Mouse (Mus musculus) limb, embryonic 15.5 days (tissue): ENCODE data around the gene Dnmt1. TPM values are rescaled to one million over a fixed set of nuclear protein-coding genes. Genes with fewer than 3 reads are reported as not detected.

Source experiments
- ATAC-seq: fragments of 200-750 bp; cut with Nextera tagmentation; 2 replicates; pipeline ENCODE4 v1.8.0; 2017; ENCODE audit warnings: low read depth, moderate TSS enrichment; ENCODE audit not compliant: insufficient number of reproducible peaks, low FRiP score, low TSS enrichment
- H3K27ac ChIP-seq: fragments of 300-500 bp; sonication (generic); 2 replicates; pipeline ENCODE4 v1.5.1; 2015; ENCODE audit warnings: moderate library complexity, mild to moderate bottlenecking, inconsistent platforms
- H3K27me3 ChIP-seq: fragments of 300-500 bp; sonication (generic); 2 replicates; pipeline ENCODE4 v1.6.1; 2015; ENCODE audit warnings: inconsistent platforms
- H3K36me3 ChIP-seq: fragments of 300-500 bp; sonication (generic); 2 replicates; pipeline ENCODE4 v1.6.1; 2015; ENCODE audit warnings: inconsistent platforms
- H3K4me1 ChIP-seq: fragments of 300-500 bp; sonication (generic); 2 replicates; pipeline ENCODE4 v1.6.1; 2015; ENCODE audit warnings: inconsistent platforms
- H3K4me2 ChIP-seq: fragments of 300-500 bp; sonication (generic); 2 replicates; pipeline ENCODE4 v1.6.1; 2015; ENCODE audit warnings: mild to moderate bottlenecking, inconsistent platforms
- H3K4me3 ChIP-seq: fragments of 300-500 bp; sonication (generic); 2 replicates; pipeline ENCODE4 v1.5.1; 2015; ENCODE audit warnings: mild to moderate bottlenecking, inconsistent platforms
- H3K9ac ChIP-seq: fragments of 300-500 bp; sonication (generic); 2 replicates; pipeline ENCODE4 v1.6.1; 2015; ENCODE audit warnings: inconsistent platforms
- H3K9me3 ChIP-seq: fragments of 300-500 bp; sonication (generic); 2 replicates; pipeline ENCODE4 v1.6.1; 2016; ENCODE audit warnings: inconsistent platforms
- WGBS: fragments of 180-500 bp; shearing (Covaris S2); methylation state at CpG from one replicate; pipeline ENCODE4 v1.1.7; 2015; 5-methylcytosine and 5-hydroxymethylcytosine counted together
- polyA plus RNA-seq: library from polyadenylated mRNA; unstranded; fragments of >200 nt; fragmentation: Nextera tagmentation; extraction: Ambion mirVana; gene quantifications from 2 replicates; pipeline ENCODE4 v1.2.1, GENCODE M21; 2015

Dnmt1 gene
- polyA plus RNA-seq, 1 experiment from 2014 or later, result 82.3 TPM

DNA sequence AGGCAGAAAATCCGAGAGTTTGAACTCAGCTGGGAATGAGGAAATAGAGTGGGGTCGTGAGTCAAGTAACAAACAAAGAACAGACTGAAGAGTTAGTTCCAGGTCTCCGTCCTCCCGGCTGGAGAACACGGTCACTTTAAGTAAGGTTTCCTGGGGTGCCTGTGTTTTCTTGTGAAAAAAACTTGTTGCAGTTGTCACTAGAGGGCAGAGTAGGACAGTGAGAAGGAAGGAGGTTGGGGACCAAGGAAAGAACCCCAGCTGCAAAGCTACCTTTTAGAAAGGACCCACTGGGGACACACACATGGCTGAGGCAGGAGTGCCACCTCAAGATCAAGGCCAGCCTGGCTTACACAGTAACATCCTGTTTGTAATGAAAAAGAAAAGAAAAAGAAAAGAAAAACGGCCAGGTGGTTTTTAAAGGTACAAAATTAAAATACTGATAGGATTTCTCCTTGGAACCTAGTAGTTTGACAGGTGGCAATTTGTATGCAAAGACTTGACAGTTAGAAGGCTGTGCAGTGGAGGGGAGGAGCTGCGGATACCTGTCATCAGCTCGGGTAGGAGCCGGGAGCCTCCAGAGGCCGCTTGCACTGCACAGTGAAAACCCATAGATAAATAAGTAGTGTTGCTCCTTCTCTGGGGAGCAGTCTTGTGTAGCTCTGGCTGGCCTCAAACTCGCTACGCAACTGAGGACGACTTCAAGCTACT is 58.1 kb downstream of the Dnmt1 start:
- Histone ChIP-seq H3K27ac (no peak overlapping the region), H3K4me1 (peaks cover 22% of the 10 kb centered on the region), H3K27me3 (no peaks in the 10 kb centered on the region), H3K9ac (no peak overlapping the region), H3K4me3 (no peak overlapping the region), H3K36me3 (peaks cover 28% of the 10 kb centered on the region), H3K4me2 (no peak overlapping the region), H3K9me3 (no peaks in the 10 kb centered on the region)
- ATAC-seq, result no peak
- WGBS, result 15% methylated on average over 13 of the region's 13 CpGs

DNA sequence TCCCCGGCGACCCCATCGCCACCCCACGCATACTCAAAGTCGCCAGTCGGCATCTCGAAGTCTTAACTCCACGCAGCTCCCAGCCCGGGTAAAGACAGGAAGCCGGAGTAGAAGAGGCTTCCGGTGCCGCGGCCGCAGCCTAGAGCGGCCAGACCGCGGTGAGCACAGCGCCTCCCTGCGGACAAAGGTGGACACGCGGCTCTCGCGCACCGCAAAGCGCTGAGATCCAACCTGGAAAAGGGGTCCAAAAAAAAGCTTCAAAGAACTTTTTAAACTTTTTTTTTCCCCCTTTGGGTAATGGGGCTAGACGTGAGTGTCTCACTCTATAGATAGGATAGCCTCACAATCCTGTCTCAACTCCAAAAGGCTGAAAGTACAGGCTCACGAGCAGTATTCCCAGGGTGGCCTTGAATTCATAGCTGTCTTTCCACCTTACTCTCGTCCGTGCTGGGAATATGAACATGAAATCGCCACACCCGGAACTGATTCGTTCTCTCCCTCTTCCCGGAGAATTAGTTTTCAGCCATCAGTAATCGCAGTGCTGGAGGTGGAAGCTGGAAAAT is 61.1 kb downstream of the Dnmt1 start, which contains the start of gene Eif3g:
Gene Eif3g (minus strand): TSS at position 113 of the 563 bp plus-strand sequence.
- ATAC-seq, result peak; percentile 77
- peak within 1 kb of the TSS; percentile 94 for H3K9ac ChIP-seq
- peaks cover 23% of the 10 kb centered on the region for H3K4me1 ChIP-seq
- peak within 1 kb of the TSS; percentile 76 for H3K4me2 ChIP-seq
- H3K9me3 ChIP-seq, result no peaks in the 10 kb centered on the region
- no peaks in the 10 kb centered on the region for H3K27me3 ChIP-seq
- H3K36me3 ChIP-seq, result peaks cover 35% of the 10 kb centered on the region
- peak within 1 kb of the TSS; percentile 77 for H3K27ac ChIP-seq
- H3K4me3 ChIP-seq, result peak within 1 kb of the TSS; percentile 98
- WGBS, result 4% methylated on average over 33 of the region's 34 CpGs

DNA sequence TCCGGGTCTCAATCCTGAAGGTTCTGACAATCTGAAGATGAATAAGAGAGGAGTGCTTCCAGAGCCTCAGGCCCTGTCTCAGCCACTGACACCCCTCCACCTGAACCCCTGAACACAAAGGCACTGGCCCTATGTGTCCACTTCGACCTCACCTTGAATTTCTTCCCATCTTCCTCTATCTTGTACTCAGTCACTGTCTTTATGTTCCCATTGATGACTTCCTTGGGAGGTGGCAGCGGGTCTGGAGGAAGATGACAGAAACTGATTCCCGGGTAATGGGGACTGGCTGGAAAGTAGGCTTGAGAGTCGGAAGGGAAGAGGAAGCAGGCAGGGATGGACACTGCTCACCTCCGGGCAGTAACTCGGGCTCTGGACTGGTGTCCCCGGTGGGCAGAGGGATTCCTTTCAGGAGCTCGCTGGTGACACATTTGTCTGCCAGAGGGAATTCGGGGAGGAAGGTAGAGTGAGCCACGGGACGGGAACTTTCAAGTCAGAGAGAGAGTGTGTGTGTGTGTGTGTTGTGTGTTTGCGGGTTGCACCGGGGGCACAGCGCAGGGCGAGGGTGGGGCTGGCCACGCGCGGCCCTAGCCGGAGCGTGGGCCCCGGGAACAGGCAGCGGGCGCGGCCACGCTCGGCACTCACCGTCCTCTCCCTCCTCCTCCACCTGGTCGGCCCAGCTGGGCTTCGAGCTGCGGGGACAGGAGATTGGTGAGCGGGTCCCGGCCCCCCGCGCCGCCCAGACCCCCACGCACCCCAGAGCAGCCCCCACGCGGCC is 61.8 kb downstream of the Dnmt1 start:
- H3K9me3 ChIP-seq, result no peaks in the 10 kb centered on the region
- peak overlapping the region; percentile 77 for H3K27ac ChIP-seq
- H3K36me3 ChIP-seq, result peaks cover 41% of the 10 kb centered on the region
- H3K4me3 ChIP-seq, result peak overlapping the region; percentile 98
- H3K4me1 ChIP-seq, result peaks cover 23% of the 10 kb centered on the region
- no peaks in the 10 kb centered on the region for H3K27me3 ChIP-seq
- peak overlapping the region; percentile 94 for H3K9ac ChIP-seq
- peak overlapping the region; percentile 76 for H3K4me2 ChIP-seq
- 3% methylated on average over 38 of the region's 39 CpGs for WGBS
- peak; percentile 54 for ATAC-seq

DNA sequence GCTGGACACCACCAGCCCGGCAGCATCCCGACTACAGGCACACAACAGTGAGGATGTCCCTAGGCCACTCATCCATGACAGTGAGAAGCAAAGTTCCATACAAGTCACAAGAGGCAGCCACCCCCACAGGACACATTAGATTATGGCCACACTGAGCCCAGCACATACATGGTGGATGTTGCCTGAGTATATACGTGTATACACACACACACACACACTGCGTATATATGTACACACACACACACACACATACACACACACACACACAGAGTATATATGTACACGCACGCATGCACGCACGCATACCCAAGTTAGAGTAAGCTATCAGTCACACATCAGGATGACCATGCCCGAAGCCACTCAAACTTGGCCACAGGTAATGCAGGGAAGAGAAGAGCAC is 64.3 kb downstream of the Dnmt1 start:
- Histone ChIP-seq H3K4me1 (peaks cover 21% of the 10 kb centered on the region), H3K9me3 (no peaks in the 10 kb centered on the region), H3K27ac (no peak overlapping the region), H3K36me3 (peaks cover 67% of the 10 kb centered on the region), H3K9ac (no peak overlapping the region), H3K27me3 (no peaks in the 10 kb centered on the region), H3K4me3 (no peak overlapping the region), H3K4me2 (no peak overlapping the region)
- no peak for ATAC-seq
- 95% methylated on average over 9 of the region's 9 CpGs for WGBS

DNA sequence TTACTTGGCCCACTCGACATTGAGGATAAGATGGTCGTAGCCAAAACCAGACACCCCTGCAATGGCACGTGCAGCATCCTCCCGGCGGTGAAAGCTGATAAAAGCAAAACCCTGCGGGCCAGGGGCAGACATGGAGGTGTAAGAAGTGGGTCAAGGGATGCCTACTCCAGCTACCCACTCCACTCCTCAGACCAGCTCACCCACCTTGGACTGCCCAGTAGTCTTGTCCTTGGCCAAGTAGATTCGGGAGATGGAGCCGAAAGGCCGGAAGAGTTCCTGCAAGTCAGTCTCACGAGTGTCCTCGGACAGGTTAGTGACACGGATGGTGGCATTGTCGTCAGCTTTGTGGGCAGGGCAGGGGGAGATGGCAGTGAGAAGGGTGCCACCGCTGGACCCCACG is 65.1 kb downstream of the Dnmt1 start:
- H3K9ac ChIP-seq, result no peak overlapping the region
- H3K27me3 ChIP-seq, result no peaks in the 10 kb centered on the region
- WGBS, result 89% methylated on average over 15 of the region's 15 CpGs
- H3K9me3 ChIP-seq, result no peaks in the 10 kb centered on the region
- peaks cover 74% of the 10 kb centered on the region for H3K36me3 ChIP-seq
- H3K4me1 ChIP-seq, result peaks cover 25% of the 10 kb centered on the region
- ATAC-seq, result no peak
- no peak overlapping the region for H3K27ac ChIP-seq
- no peak overlapping the region for H3K4me3 ChIP-seq
- no peak overlapping the region for H3K4me2 ChIP-seq

DNA sequence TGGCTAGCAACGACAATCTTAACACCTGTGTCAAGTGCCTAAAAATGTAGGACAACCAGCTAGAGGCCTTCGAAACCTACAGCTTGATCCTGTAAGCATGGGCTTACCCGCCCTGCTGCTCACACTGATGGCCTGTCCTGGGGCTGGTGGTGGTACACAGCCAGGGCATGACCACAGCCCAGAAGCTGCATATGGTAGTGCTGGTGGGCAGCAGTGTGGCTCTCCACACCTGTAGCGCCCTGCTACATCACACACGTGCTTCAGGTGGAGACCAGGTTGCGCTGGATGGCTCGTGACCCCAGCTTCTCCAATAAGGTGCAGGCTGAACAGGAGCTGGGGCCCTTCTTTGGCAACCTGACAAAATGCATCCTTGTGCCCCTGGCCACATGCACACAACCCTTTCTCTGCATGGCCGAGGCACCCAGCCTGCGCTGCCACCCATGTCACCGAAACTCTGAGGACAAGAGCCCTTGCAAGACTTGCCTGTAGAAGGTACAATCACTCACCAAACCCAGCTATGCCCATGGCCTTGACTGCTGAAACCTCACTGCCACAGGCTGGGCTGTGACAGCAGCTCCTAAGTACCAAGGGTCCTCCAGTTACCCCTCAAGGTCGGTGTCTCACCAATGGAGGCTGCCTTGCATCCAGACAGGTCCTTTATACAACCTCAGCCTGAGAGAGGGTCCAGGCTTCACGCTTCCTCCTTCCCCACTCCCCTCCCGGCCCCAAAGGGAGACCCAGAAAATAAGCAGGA is 65.9 kb downstream of the Dnmt1 start:
- peaks cover 79% of the 10 kb centered on the region for H3K36me3 ChIP-seq
- no peak overlapping the region for H3K4me2 ChIP-seq
- no peak overlapping the region for H3K27ac ChIP-seq
- peaks cover 29% of the 10 kb centered on the region for H3K4me1 ChIP-seq
- ATAC-seq, result no peak
- no peak overlapping the region for H3K9ac ChIP-seq
- H3K27me3 ChIP-seq, result no peaks in the 10 kb centered on the region
- 85% methylated on average over 13 of the region's 13 CpGs for WGBS
- no peak overlapping the region for H3K4me3 ChIP-seq
- H3K9me3 ChIP-seq, result no peaks in the 10 kb centered on the region

DNA sequence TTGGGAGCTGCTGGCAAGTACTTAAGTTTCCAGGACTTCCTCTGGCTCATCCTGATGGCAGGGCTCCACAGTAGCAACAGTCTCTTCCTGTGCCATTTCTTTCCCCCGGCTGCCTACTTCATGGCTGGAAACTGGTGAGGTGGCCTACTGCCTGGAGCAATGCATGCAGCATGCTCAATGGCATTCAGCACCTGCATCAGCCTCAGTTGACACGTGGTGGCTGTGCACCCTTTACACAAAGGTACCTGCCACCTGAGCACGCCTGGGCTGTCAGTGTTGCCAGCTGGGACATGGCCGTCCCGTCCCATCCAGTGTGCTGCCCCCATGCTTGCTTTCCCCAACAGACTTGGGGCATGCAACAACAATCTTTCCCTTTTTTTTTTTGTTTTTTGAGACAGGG is 66.6 kb downstream of the Dnmt1 start:
- 55% methylated on average over 5 of the region's 5 CpGs for WGBS
- Histone ChIP-seq H3K27me3 (no peaks in the 10 kb centered on the region), H3K9ac (no peak overlapping the region), H3K36me3 (peaks cover 79% of the 10 kb centered on the region), H3K4me3 (no peak overlapping the region), H3K9me3 (no peaks in the 10 kb centered on the region), H3K4me2 (no peak overlapping the region), H3K27ac (0 out of 2 replicates have a peak overlapping the region, but pooled peaks have one; percentile 5), H3K4me1 (peaks cover 27% of the 10 kb centered on the region)
- no peak for ATAC-seq

DNA sequence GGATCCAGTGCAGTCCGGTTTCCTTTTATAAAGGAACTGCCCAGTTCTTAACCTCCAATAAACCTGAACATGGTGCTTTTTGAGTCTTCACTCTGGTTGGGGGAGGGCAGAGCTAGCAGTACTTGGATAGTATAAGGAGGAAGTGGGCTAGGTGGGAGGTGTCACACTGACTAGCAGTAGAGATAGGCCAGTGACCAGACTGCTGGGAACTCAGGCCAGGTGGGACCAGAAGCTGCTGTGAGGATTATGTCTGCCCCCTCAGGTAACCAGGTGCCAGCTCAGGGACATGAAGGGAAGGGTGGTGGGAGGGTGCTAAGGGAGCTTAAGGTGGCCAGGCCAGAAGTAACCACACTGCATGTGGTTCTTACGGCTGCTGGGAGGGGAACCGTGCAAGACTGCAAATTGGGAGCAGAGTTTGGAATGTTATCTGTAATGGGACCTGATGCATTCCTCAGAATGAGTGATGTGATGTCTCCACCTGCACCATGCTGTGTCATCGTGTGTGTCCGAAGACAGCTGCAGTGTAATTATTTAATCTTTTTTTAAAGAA is 67.5 kb downstream of the Dnmt1 start:
- H3K9me3 ChIP-seq, result no peaks in the 10 kb centered on the region
- no peak overlapping the region for H3K4me3 ChIP-seq
- H3K4me1 ChIP-seq, result peaks cover 21% of the 10 kb centered on the region
- ATAC-seq, result no peak
- H3K36me3 ChIP-seq, result peaks cover 78% of the 10 kb centered on the region
- H3K27ac ChIP-seq, result peak overlapping the region; percentile 17; the same call in 1 of the 2 replicates
- H3K4me2 ChIP-seq, result no peak overlapping the region
- no peaks in the 10 kb centered on the region for H3K27me3 ChIP-seq
- H3K9ac ChIP-seq, result no peak overlapping the region
- WGBS, result 61% methylated on average over 5 of the region's 5 CpGs

DNA sequence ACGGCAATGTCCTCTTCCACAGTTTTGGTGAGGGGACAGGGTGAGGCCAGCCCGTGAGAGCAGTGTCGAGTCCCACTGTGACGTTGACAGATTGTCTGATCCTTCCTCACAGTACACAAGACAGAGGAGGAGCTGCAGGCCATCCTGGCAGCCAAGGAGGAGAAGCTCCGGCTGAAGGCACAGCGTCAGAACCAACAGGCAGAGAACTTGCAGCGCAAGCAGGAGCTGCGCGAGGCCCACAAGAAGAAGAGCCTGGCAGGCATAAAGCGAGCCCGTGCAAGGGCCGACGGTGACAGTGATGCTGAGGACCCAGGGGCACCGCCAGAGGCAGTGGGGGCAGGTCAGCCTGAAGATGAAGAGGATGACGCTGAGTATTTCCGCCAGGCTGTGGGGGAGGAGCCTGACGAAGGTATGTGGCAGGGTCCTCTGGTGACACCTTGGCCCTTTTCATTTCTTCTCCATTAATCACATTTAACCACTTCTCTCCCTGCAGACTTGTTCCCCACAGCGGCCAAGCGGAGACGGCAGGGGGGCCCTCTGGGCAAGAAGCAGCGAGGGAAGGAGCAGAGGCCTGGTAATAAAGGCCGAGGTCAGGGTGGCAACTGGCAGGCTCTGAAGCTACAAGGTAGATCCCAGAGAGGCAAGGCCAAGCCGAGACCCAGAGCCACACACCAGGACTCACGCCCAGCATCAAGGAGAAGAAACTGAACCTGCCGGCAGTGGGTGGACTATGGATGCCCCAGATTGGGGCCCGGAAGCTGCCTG is 68.2 kb downstream of the Dnmt1 start:
- H3K4me2 ChIP-seq, result no peak overlapping the region
- 72% methylated on average over 26 of the region's 26 CpGs for WGBS
- no peak overlapping the region for H3K4me3 ChIP-seq

DNA sequence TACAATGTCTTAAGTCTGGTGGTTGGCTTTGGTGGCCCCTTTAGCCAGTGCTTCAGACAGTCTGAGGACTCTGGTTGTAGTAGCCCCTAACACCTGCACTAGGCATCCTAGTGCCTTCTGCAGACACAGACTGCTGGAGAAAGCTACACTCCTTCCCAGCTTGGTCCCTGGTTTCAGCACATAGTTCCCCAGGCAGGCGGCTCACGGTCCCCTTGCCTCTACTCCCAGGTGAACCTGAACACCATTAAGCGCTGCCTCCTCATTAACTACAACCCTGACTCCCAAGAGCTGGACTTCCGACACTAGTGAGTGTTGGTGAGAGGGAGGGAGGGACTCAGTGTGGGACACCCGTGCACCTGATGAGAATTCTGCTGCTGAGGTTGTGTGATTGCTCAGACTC is 69.3 kb downstream of the Dnmt1 start:
- H3K27ac ChIP-seq, result no peak overlapping the region
- H3K9ac ChIP-seq, result no peak overlapping the region
- peaks cover 62% of the 10 kb centered on the region for H3K36me3 ChIP-seq
- H3K4me2 ChIP-seq, result no peak overlapping the region
- 89% methylated on average over 5 of the region's 5 CpGs for WGBS
- ATAC-seq, result no peak
- no peaks in the 10 kb centered on the region for H3K9me3 ChIP-seq
- H3K27me3 ChIP-seq, result no peaks in the 10 kb centered on the region
- H3K4me1 ChIP-seq, result peaks cover 15% of the 10 kb centered on the region; the same call in 1 of the 2 replicates
- H3K4me3 ChIP-seq, result no peak overlapping the region

More for the DNA sequence above, 68.2 kb downstream of the Dnmt1 start:
- no peaks in the 10 kb centered on the region for H3K27me3 ChIP-seq
- no peak overlapping the region for H3K9ac ChIP-seq
- no peaks in the 10 kb centered on the region for H3K9me3 ChIP-seq
- no peak for ATAC-seq
- peaks cover 15% of the 10 kb centered on the region; the same call in 1 of the 2 replicates for H3K4me1 ChIP-seq
- no peak overlapping the region for H3K27ac ChIP-seq
- H3K36me3 ChIP-seq, result peaks cover 72% of the 10 kb centered on the region
